Mouse (Mus musculus) colon, adult 2 months (tissue): ENCODE results near the gene Olfr803. TPM values are rescaled to one million over a fixed set of nuclear protein-coding genes. Genes with fewer than 3 reads are reported as not detected.

Experiments used
- polyA plus RNA-seq: library from polyadenylated mRNA; depleted of rRNA; stranded (reverse); fragments of >200 nt; gene quantifications from 2 replicates; pipeline ENCODE4 v1.2.3, GENCODE M21; 2012; rRNA removed

The Olfr803 gene
- not detected in 2 replicates for polyA plus RNA-seq

DNA sequence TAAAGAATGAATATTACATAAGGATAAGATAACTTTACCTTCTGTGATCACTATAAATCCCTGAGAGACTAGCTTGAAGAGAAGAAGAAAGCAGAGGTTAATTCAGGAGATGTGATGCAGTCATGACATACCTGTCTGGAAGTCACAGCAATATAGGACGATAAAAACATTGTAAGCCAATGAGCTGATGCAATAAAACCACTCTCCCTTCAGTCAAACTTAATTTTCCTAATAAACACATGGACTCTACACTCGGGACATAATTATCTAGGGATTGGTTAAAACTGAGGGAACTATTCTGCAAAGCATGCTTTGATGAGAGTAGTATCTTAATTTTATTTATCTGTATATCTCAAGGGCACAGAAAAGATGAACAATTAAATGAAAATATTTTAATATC is at the start of gene Olfr803:
Gene Olfr803, minus strand, starts transcription at position 101 of the 400 bp plus-strand sequence.

DNA sequence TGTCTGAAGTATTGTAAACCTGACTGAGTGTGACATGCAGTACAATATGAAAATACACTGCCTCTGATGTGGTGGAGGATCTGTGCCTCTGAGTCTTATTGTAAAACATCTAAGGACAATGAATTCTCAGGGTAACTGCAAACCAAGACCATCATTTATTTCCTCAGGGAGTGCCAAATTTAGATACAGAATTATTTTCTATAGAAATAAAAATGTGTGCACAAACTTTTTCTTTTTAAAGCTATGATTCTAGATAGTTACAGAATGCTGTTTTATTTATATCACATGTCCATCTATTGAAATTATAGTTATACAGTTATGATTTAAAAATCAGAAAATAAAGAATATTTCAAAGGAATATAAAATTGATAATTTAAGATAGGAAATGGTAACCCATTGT is 47.7 kb upstream of the Olfr803 start, which contains the start of gene Olfr806:
Gene Olfr806, minus strand, starts transcription at position 101 of the 400 bp plus-strand sequence.

DNA sequence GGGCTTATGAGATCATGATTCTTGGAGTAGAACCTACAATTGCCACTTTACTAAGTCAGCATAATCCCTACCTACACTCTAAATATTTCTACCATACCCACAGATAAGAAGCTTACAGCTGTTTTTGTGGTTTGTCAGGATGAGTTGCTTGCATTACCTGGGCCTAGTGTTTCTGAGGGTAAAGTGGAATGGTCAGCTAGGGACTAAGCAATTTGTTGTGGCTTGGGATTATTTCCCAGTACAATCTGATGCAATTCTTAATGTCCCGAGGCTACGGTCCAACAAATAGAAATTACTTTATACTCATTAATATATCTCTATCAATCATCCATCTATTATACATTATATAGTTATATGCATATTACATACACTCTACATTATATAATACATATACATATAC is 35.2 kb upstream of the Olfr803 start, which contains the start of gene Olfr805:
Gene Olfr805, minus strand, starts transcription at position 101 of the 400 bp plus-strand sequence.

DNA sequence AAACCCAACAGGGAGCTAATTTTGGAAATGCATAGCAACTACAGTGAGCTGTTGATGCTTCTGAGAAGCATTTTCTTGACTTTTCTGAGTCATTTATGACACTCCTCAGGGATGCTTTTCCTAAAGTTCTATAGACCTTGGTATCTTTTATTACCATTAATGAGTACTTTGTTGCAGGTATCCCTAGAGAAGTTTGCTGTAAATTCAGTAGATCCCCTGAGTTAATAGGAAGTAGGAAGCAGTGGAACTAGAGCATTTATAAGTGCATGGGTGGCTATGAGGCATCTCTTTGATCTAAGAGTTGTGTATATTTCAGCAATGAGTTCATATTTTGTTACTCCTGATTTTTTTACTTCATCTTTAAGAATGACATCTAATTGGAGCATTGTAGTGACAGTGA is 8.8 kb upstream of the Olfr803 start, which contains the start of gene Olfr804:
Gene Olfr804, plus strand, starts transcription at position 301 of the 400 bp plus-strand sequence.

DNA sequence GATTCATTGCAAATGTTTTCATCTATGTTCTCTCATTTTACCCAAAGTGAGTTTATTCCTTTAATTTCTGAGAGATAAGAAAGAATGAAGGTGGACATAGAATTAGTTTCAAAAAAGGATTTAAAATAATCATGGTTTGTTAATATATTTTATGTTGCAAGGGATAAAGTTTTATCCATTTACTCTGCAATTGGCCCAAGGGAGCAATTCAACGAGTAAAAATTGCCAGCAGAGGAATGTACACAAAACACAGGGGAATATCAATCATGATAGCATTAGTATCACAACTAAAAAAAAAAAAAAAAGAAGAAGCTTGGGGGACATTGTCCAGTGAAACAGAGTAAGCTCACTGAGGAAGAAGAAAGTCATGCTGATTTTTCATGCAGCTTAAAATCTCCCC is 6.0 kb downstream of the Olfr803 start, which contains the start of gene Olfr802:
Gene Olfr802, minus strand, starts transcription at position 101 of the 400 bp plus-strand sequence.

DNA sequence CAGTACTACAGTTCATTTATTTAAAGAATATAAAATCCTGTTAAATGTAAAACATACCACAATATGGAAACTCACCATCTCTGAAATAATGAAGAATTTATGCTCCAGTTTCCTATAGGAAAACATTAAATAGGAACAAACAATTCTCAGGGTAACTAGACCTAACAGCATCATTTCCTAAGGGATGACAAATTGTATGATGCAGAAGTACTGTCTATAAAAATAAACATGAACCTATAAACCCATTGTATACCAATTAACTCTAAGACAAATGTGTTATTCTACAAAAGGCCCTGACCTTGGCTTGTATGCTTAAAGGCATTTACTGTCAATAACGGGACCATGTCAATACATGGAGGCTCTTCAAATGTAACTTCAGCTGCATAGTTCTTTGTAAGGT is 20.3 kb downstream of the Olfr803 start, which contains the start of gene Olfr801:
Gene Olfr801, minus strand, starts transcription at position 101 of the 400 bp plus-strand sequence.

DNA sequence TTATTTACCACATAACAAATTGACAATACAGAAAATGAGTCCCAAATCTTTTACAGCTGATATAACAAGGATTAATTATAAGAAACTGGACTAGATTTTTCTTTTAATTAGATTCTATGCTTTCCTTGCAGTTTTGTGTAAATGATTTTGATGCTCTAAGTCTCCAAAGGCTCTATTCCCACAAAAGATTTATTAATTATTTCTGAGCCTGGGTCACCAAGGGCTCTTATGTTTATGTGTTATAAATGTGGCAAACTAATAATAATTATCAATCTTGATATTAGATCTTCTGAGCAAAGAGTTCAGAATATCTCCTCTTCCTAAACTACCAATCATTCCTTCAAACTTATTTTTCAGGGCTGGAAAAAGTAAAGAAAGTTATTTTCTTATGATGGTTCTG is 36.7 kb downstream of the Olfr803 start, which contains the start of gene Olfr800:
Gene Olfr800, plus strand, starts transcription at position 301 of the 400 bp plus-strand sequence.

Other genes with a start within 250 kb of the Olfr803 start
- gene Olfr787, start 232.4 kb downstream of the Olfr803 start, polyA plus RNA-seq: not detected in 2 replicates
- not detected in 2 replicates for gene Olfr788, start 223.3 kb downstream of the Olfr803 start, polyA plus RNA-seq
- gene Olfr789, start 209.5 kb downstream of the Olfr803 start, polyA plus RNA-seq: not detected in 2 replicates
- gene Olfr790, start 195.8 kb downstream of the Olfr803 start, polyA plus RNA-seq: not detected in 2 replicates
- gene Olfr791, start 172.5 kb downstream of the Olfr803 start, polyA plus RNA-seq: not detected in 2 replicates
- gene Olfr792, start 155.1 kb downstream of the Olfr803 start, polyA plus RNA-seq: not detected in 2 replicates
- not detected in 2 replicates for gene Olfr794, start 126.6 kb downstream of the Olfr803 start, polyA plus RNA-seq
- gene Olfr796, start 81.7 kb downstream of the Olfr803 start, polyA plus RNA-seq: not detected in 2 replicates
- gene Olfr798, start 66.4 kb downstream of the Olfr803 start, polyA plus RNA-seq: not detected in 2 replicates
- not detected in 2 replicates for gene Olfr799, start 56.8 kb downstream of the Olfr803 start, polyA plus RNA-seq
- gene Olfr800, start 36.6 kb downstream of the Olfr803 start, polyA plus RNA-seq: not detected in 2 replicates
- gene Olfr801, start 20.4 kb downstream of the Olfr803 start, polyA plus RNA-seq: not detected in 2 replicates
- not detected in 2 replicates for gene Olfr802, start 6.1 kb downstream of the Olfr803 start, polyA plus RNA-seq
- not detected in 2 replicates for gene Olfr804, start 8.9 kb upstream of the Olfr803 start, polyA plus RNA-seq
- gene Olfr805, start 35.1 kb upstream of the Olfr803 start, polyA plus RNA-seq: not detected in 2 replicates
- not detected in 2 replicates for gene Olfr806, start 47.6 kb upstream of the Olfr803 start, polyA plus RNA-seq
- not detected in 2 replicates for gene Olfr807, start 63.5 kb upstream of the Olfr803 start, polyA plus RNA-seq
- gene Olfr808, start 71.2 kb upstream of the Olfr803 start, polyA plus RNA-seq: not detected in 2 replicates
- not detected in 2 replicates for gene Olfr809, start 80.4 kb upstream of the Olfr803 start, polyA plus RNA-seq
- not detected in 2 replicates for gene Olfr810, start 100.6 kb upstream of the Olfr803 start, polyA plus RNA-seq
- gene Olfr811, start 110.1 kb upstream of the Olfr803 start, polyA plus RNA-seq: not detected in 2 replicates
- not detected in 2 replicates for gene Olfr812, start 151.8 kb upstream of the Olfr803 start, polyA plus RNA-seq
- gene Olfr813, start 161.1 kb upstream of the Olfr803 start, polyA plus RNA-seq: not detected in 2 replicates
- gene Olfr814, start 185.6 kb upstream of the Olfr803 start, polyA plus RNA-seq: not detected in 2 replicates
- not detected in 2 replicates for gene Olfr815, start 211.6 kb upstream of the Olfr803 start, polyA plus RNA-seq
- gene Olfr816, start 221.3 kb upstream of the Olfr803 start, polyA plus RNA-seq: not detected in 2 replicates